Mouse (Mus musculus): ENCODE measurements around the gene Icam5. TPM values are rescaled to one million over a fixed set of nuclear protein-coding genes. Genes with fewer than 3 reads are reported as not detected.

The Icam5 gene
- total RNA-seq, 4 experiments from 2014 or later = 0.08 TPM; not detected in 3

GRCm38 (mm10) chr9:21012368-21012767 lies 19.5 kb upstream of the Icam5 start:
- DNase-seq (ENCODE audit: low spot score in 2 of 2) = no peak

DNA sequence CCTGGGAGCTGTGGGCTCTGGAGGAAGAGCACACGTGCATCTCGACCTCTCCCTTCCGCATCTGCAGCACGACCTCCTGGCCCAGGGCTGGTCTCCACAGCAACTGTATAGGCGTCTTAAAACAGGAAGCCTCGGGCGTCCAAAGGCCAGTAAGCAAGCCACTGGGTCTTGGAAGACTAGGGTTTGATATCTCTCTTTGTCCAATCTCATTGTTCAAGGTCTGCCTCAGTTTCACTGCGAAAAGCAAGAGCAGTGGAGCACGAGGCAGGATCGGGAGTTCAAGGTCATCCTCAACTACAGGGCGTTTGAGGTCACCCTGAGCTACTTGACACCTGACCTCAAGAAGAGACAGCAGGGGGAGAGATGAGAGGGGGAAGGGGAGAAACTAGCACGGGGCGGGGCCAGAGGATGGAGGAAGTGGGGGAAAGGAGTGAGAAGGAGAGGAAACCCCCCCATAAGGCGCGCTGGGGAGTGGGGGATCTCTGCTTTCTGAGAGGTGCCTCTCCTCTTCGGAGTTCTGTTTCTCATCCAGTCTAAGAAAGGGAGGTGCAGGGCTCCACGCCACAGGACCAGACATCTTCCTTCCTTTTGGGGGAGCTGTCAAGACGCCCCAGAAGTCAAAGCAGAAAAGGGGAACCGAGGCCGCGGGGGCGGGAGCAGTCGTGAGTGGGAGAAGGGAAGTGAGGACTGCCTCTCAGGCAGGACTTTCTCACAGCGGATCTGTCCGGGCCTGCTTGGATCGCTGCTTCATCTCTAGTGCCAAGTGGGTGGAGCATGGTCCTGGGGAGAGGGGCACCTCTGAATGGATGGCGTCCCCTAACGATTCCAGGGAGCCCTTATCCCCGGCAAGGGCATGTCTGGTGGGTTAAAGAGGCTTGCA lies 16.9 kb upstream of the Icam5 start:
- DNase-seq (ENCODE audit: low spot score in 2 of 2) = peak in 1 of 2 experiments; percentile 32

- DNase-seq (ENCODE audit: low spot score in 2 of 2) = peak in 1 of 2 experiments; percentile 45
Measured at GRCm38 (mm10) chr9:21015571-21016130, 16.2 kb upstream of the Icam5 start, which contains the start of gene Icam1. Gene Icam1, plus strand, starts transcription at chr9:21015985.

DNA sequence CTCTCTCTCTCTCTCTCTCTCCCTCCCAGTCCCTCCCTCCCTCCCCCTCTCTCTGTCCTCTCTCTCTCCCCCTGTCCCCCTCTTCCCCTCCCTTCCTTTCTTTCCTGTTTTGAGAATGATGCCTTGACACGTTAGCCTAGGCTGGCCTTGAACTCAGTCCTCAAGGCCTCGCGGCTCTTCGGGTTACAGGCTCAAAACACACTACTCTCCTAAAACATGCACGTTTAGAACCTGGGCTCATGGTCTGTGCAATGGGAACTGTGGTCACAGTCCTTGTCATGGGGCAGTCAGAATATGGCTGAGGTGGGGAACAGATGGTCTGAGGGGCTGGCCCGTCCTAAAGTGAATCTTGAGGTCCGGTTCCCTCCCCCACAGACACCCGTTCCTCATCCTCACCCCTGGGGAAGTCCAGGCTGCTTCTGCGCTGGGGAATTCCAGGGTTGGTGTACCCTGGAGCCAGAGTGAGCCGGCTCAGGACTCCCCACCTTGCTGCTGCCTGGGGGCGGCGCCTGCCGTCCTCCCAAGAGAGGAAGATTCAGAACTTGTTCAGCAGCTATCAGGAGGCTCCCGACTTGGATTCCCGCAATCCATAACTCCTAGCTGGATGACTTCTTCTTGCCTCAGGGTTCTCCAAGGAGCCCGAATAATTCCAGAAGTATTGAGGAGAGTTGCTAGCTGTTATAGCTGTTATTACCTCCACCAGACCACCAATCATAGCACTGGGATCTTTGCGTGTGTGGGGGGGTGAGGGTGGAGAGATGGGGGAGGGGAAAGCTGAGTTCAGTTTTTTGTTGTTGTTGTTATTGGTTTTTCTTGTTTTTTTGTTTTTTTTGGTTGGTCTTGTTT lies 15.3 kb upstream of the Icam5 start:
- no peak for DNase-seq (ENCODE audit: low spot score in 2 of 2)

DNA sequence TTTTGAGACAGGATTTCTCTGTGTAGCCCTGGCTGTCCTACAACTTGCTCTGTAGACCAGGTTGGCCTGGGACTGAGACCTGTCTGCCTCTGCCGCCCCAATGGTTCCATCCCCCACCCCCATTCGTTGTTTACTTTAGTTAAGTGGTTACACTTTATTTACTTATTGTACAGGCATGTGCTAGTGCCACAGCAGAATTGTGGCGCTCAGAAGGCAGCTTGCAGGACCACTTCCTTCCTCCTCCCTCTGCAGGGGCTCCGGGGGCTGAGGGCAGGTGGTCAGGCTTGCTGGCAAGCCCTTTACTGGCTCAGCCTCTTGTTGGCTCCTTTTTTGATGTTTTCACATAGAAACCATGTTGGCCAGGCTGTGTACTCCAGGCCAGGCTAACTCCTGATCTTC lies 14.7 kb upstream of the Icam5 start:
- no peak for DNase-seq (ENCODE audit: low spot score in 2 of 2)

DNA sequence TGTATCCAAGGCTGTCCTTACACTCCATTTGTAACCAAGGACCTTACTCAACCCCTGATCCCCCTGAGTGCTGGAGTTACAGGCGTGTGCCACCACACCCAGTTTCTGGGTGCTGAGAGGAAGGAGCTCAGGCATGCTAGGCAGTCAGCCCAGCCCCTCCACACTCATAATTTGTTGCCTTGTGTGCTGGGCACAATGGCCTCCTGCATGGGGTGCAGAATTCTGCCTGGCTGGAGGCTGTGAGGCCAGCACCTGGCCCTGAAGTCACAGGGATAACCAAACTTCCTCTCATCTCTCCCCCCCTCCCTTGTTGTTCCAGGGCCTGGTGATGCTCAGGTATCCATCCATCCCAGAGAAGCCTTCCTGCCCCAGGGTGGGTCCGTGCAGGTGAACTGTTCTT lies 13.3 kb upstream of the Icam5 start:
- no peak for DNase-seq (ENCODE audit: low spot score in 2 of 2)

DNA sequence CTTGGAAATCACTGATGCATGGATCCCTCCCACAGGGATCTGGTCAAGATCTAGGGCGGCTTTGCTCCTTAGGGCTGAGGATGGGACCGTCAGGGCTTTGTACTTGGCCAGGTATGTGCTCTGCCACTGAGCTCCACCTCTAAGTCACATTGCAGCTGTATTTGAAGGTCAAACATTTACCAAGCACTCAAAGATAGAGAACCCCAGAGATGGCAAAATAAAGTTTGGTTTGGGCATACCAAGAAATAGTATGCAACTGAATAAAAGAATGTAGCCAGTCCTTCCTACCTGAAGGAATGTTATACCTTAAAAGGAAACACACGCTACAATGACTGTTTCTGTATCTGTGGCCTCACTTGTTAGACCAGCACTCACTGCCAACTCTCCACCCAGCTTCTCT lies 10.5 kb upstream of the Icam5 start:
- DNase-seq (ENCODE audit: low spot score in 2 of 2) = no peak

DNA sequence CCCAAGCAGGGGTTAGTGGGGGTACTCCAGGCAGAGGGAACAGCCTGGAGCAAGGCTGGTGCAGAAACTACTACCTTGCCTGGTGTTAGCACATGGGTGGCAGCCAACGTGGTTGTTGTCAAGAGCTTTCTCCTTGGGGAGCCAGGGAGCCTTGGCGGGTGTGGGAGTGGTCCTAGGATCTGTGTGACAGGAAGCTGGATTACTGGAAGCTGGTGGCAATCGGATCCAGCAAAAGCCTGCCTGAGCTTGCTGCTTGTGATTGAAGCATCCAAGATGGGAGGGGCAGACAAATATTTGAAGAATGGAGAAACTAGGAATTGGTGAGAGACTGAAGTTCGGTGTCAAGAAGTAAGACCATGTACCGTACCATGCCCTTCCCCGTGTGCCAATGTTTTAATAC lies 9.6 kb upstream of the Icam5 start:
- DNase-seq (ENCODE audit: low spot score in 2 of 2) = no peak

- DNase-seq (ENCODE audit: low spot score in 2 of 2) = no peak
Measured at GRCm38 (mm10) chr9:21022726-21023125, 9.1 kb upstream of the Icam5 start.

GRCm38 (mm10) chr9:21025258-21025810 lies 6.5 kb upstream of the Icam5 start:
- no peak for DNase-seq (ENCODE audit: low spot score in 2 of 2)

DNA sequence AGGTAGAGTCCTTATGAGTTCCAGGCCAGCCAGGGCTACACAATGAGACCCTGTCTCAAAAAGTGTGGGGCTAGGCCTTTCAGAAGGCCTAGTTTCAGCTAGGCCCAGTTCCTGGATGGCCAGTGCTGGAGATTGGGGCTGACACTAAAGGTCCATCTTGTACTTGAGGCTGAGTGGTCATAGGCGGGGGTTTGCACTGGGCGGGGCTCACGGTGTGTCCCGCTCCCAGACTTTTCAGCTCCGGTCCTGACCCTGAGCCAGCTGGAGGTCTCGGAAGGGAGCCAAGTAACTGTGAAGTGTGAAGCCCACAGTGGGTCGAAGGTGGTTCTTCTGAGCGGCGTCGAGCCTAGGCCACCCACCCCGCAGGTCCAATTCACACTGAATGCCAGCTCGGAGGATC lies 5.0 kb upstream of the Icam5 start:
- no peak for DNase-seq (ENCODE audit: low spot score in 2 of 2)

GRCm38 (mm10) chr9:21027774-21028290 lies 4.0 kb upstream of the Icam5 start:
- DNase-seq (ENCODE audit: low spot score in 2 of 2) = no peak

DNA sequence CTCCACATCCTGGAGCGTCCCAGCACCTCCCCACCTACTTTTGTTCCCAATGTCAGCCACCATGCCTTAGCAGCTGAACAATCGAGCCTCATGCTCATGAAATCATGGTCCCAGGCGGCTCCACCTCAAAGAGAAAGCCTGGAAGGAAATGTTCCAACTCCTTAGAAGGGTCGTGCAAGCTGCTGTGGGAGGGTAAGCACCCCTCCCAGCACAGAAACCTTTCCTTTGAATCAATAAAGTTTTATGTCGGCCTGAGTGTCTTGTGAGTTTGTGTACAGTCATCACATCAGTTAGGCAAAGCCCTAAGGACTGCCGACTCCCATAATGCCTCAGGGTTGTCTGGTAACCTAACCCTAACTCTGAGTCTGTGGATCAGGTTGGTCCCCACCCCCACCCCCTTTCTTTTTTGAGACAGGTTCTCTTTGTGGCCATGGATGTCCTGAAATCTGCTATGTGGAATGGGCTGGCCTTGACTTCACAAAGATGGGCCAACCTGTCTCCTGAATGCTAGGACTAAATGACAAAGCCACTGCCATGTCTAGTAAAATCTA lies 3.2 kb upstream of the Icam5 start:
- no peak for DNase-seq (ENCODE audit: low spot score in 2 of 2)

- DNase-seq (ENCODE audit: low spot score in 2 of 2) = peak; percentile 76 to 77
Measured at GRCm38 (mm10) chr9:21029291-21030054, 2.4 kb upstream of the Icam5 start, which contains the start of gene Icam4. Gene Icam4, plus strand, starts transcription at chr9:21029373.

DNA sequence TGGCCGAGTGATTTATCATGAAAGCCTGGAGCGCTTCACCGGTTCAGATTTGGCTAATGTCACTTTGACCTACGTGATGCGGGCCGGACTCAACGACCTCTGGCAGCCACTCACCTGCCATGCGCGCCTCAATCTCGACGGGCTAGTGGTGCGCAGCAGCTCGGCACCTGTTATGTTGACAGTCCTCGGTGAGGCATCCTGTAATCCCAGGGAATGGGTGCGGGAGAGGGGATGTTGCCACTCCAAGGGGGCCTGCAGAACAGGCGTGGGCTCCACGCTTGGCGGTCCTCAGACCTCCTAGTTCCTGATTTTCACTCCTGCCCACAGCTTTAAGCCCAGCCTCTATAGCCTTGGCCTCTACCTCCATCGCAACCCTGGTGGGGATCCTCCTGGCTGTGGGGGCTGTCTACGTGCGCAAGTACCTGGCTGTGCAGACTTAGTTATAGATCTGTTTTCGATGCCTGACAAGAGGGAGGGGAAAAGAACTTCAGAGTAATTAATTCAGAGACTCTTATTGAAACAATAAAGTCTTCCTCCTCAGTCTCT lies 1.7 kb upstream of the Icam5 start:
- no peak for DNase-seq (ENCODE audit: low spot score in 2 of 2)

GRCm38 (mm10) chr9:21030781-21031250 lies 1.1 kb upstream of the Icam5 start:
- peak; percentile 82 to 83 for DNase-seq (ENCODE audit: low spot score in 2 of 2)

- DNase-seq (ENCODE audit: low spot score in 2 of 2) = peak in 1 of 2 experiments; percentile 65
Measured at GRCm38 (mm10) chr9:21031251-21031895, 500 bp upstream of the Icam5 start.

DNA sequence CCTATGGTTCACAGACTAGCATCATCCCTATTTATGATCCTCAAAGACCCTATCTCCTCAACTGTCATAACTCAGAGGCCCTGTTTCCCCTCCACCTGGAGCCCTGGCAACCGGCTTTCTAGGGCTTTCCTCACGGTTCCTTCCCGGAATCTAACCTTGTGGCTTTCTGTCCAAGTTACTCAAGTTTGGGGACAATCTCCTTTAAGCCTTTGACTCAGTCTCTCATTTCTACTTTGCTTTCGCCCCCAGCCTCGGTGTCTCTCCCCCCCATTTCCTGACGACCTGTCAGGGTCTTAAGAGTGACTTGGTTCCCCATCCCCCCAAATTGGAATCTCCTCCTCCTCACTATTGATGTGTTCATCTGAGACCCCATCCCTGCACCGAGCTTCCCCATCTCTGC lies 618 bp downstream of the Icam5 start:
- DNase-seq (ENCODE audit: low spot score in 2 of 2) = no peak

GRCm38 (mm10) chr9:21033136-21033535 lies 1.3 kb downstream of the Icam5 start:
- DNase-seq (ENCODE audit: low spot score in 2 of 2) = peak; percentile 80 to 82
